Mouse (Mus musculus) hindbrain, embryonic 10.5 days (tissue): ENCODE data around the gene Ccdc57. TPM values are rescaled to one million over a fixed set of nuclear protein-coding genes. Genes with fewer than 3 reads are reported as not detected.

Source experiments
- DNase-seq: peaks from one replicate; pipeline ENCODE4 v3.0.0-alpha.2; 2017; ENCODE audit warnings: low spot score
- H3K27ac ChIP-seq: fragments of 300-500 bp; sonication (generic); 2 replicates; pipeline ENCODE4 v1.5.1; 2016; ENCODE audit warnings: mild to moderate bottlenecking, moderate library complexity
- H3K27me3 ChIP-seq: fragments of 300-500 bp; sonication (generic); 2 replicates; pipeline ENCODE4 v1.6.1; 2016; ENCODE audit warnings: mild to moderate bottlenecking; ENCODE audit not compliant: poor library complexity, insufficient read depth, severe bottlenecking
- H3K36me3 ChIP-seq: fragments of 300-500 bp; sonication (generic); 2 replicates; pipeline ENCODE4 v1.6.1; 2016; ENCODE audit warnings: mild to moderate bottlenecking, moderate library complexity
- H3K4me1 ChIP-seq: fragments of 300-500 bp; sonication (generic); replicated peaks from 2 replicates; pipeline ENCODE4 v1.6.1; 2016; ENCODE audit warnings: mild to moderate bottlenecking
- H3K4me3 ChIP-seq: fragments of 300-500 bp; sonication (generic); 2 replicates; pipeline ENCODE4 v1.5.1; 2016; ENCODE audit warnings: mild to moderate bottlenecking, moderate library complexity
- H3K9me3 ChIP-seq: fragments of 300-500 bp; sonication (generic); 2 replicates; pipeline ENCODE4 v1.6.1; 2016; ENCODE audit warnings: mild to moderate bottlenecking, moderate library complexity
- WGBS: fragments of 180-500 bp; shearing (Covaris S2); methylation state at CpG from one replicate; pipeline ENCODE4 v1.1.7; 2016; 5-methylcytosine and 5-hydroxymethylcytosine counted together
- polyA plus RNA-seq: library from polyadenylated mRNA; unstranded; fragments of >200 nt; fragmentation: Nextera tagmentation; extraction: Ambion mirVana; gene quantifications from 2 replicates; pipeline ENCODE4 v1.2.1, GENCODE M21; 2016

Ccdc57 gene
- polyA plus RNA-seq, 1 experiment from 2014 or later: 6.4 TPM

- no peaks in the 10 kb centered on the region for H3K9me3 ChIP-seq
- H3K27me3 ChIP-seq: no peaks in the 10 kb centered on the region
- WGBS: 93% methylated on average over 13 of the region's 13 CpGs
- peaks cover 100% of the 10 kb centered on the region for H3K36me3 ChIP-seq
- H3K4me3 ChIP-seq: no peak overlapping the region
- H3K4me1 ChIP-seq: peaks cover 31% of the 10 kb centered on the region
- H3K27ac ChIP-seq: no peak overlapping the region
- no peak for DNase-seq
These were observed 29.5 kb upstream of the Ccdc57 start for GRCm38 (mm10) chr11:120962050-120962771.

- no peak for DNase-seq
- peaks cover 31% of the 10 kb centered on the region for H3K4me1 ChIP-seq
- H3K4me3 ChIP-seq: no peak overlapping the region
- H3K27ac ChIP-seq: no peak overlapping the region
- no peaks in the 10 kb centered on the region for H3K9me3 ChIP-seq
- H3K27me3 ChIP-seq: no peaks in the 10 kb centered on the region
- peaks cover 100% of the 10 kb centered on the region for H3K36me3 ChIP-seq
- 89% methylated on average over 7 of the region's 7 CpGs for WGBS
These were observed 28.9 kb upstream of the Ccdc57 start for GRCm38 (mm10) chr11:120961594-120961993.

- peaks cover 22% of the 10 kb centered on the region for H3K4me1 ChIP-seq
- WGBS: 62% methylated on average over 1 of the region's 1 CpGs
- peaks cover 100% of the 10 kb centered on the region for H3K36me3 ChIP-seq
- no peaks in the 10 kb centered on the region for H3K9me3 ChIP-seq
- no peak for DNase-seq
- no peaks in the 10 kb centered on the region for H3K27me3 ChIP-seq
- no peak overlapping the region for H3K4me3 ChIP-seq
- H3K27ac ChIP-seq: no peak overlapping the region
These were observed 27.6 kb upstream of the Ccdc57 start for GRCm38 (mm10) chr11:120960248-120960647.

- DNase-seq: no peak
- Histone ChIP-seq H3K27me3 (no peaks in the 10 kb centered on the region), H3K9me3 (no peaks in the 10 kb centered on the region), H3K4me1 (peaks cover 18% of the 10 kb centered on the region), H3K36me3 (peaks cover 100% of the 10 kb centered on the region), H3K27ac (no peak overlapping the region), H3K4me3 (0 out of 2 replicates have a peak overlapping the region, but pooled peaks have one; percentile 4)
- WGBS: 72% methylated on average over 3 of the region's 3 CpGs
These were observed 26.9 kb upstream of the Ccdc57 start for GRCm38 (mm10) chr11:120959564-120959963.

- Histone ChIP-seq H3K9me3 (no peaks in the 10 kb centered on the region), H3K27ac (no peak overlapping the region), H3K36me3 (peaks cover 100% of the 10 kb centered on the region), H3K4me3 (0 out of 2 replicates have a peak overlapping the region, but pooled peaks have one; percentile 4), H3K4me1 (peaks cover 21% of the 10 kb centered on the region), H3K27me3 (no peaks in the 10 kb centered on the region)
- WGBS: 91% methylated on average over 18 of the region's 18 CpGs
- DNase-seq: no peak
These were observed 26.4 kb upstream of the Ccdc57 start for GRCm38 (mm10) chr11:120959066-120959465.

- WGBS: 79% methylated on average over 15 of the region's 15 CpGs
- Histone ChIP-seq H3K9me3 (no peaks in the 10 kb centered on the region), H3K4me3 (no peak overlapping the region)
These were observed 25.1 kb upstream of the Ccdc57 start for GRCm38 (mm10) chr11:120957731-120958257.

GRCm38 (mm10) chr11:120957052-120957451 lies 24.4 kb upstream of the Ccdc57 start:
- peaks cover 36% of the 10 kb centered on the region for H3K4me1 ChIP-seq
- WGBS: 91% methylated on average over 8 of the region's 8 CpGs
- no peak for DNase-seq
- no peak overlapping the region for H3K4me3 ChIP-seq
- no peaks in the 10 kb centered on the region for H3K27me3 ChIP-seq
- 0 out of 2 replicates have a peak overlapping the region, but pooled peaks have one; percentile 35 for H3K27ac ChIP-seq
- H3K36me3 ChIP-seq: peaks cover 97% of the 10 kb centered on the region
- no peaks in the 10 kb centered on the region for H3K9me3 ChIP-seq

More at GRCm38 (mm10) chr11:120957731-120958257, 25.1 kb upstream of the Ccdc57 start:
- no peak for DNase-seq
- Histone ChIP-seq H3K27me3 (no peaks in the 10 kb centered on the region), H3K4me1 (peaks cover 29% of the 10 kb centered on the region), H3K27ac (no peak overlapping the region), H3K36me3 (peaks cover 97% of the 10 kb centered on the region)

- Histone ChIP-seq H3K27me3 (no peaks in the 10 kb centered on the region), H3K4me1 (peaks cover 49% of the 10 kb centered on the region), H3K4me3 (no peak overlapping the region), H3K27ac (no peak overlapping the region), H3K9me3 (no peaks in the 10 kb centered on the region), H3K36me3 (peaks cover 87% of the 10 kb centered on the region)
- no peak for DNase-seq
- 96% methylated on average over 8 of the region's 8 CpGs for WGBS
These were observed 23.0 kb upstream of the Ccdc57 start for GRCm38 (mm10) chr11:120955701-120956100.

GRCm38 (mm10) chr11:120954936-120955335 lies 22.3 kb upstream of the Ccdc57 start:
- Histone ChIP-seq H3K4me3 (no peak overlapping the region), H3K27me3 (no peaks in the 10 kb centered on the region), H3K36me3 (peaks cover 79% of the 10 kb centered on the region), H3K9me3 (no peaks in the 10 kb centered on the region), H3K27ac (no peak overlapping the region), H3K4me1 (peaks cover 57% of the 10 kb centered on the region)
- 86% methylated on average over 5 of the region's 5 CpGs for WGBS
- DNase-seq: no peak

- H3K36me3 ChIP-seq: peaks cover 50% of the 10 kb centered on the region
- peaks cover 67% of the 10 kb centered on the region for H3K4me1 ChIP-seq
- H3K27me3 ChIP-seq: no peaks in the 10 kb centered on the region
- DNase-seq: no peak
- peak overlapping the region; percentile 93 for H3K27ac ChIP-seq
- no peaks in the 10 kb centered on the region for H3K9me3 ChIP-seq
- 76% methylated on average over 9 of the region's 9 CpGs for WGBS
- H3K4me3 ChIP-seq: peak overlapping the region; percentile 73
These were observed 19.4 kb upstream of the Ccdc57 start for GRCm38 (mm10) chr11:120951731-120952730.

GRCm38 (mm10) chr11:120951237-120951636 lies 18.6 kb upstream of the Ccdc57 start:
- H3K27me3 ChIP-seq: no peaks in the 10 kb centered on the region
- no peaks in the 10 kb centered on the region for H3K9me3 ChIP-seq
- peak overlapping the region; percentile 73 for H3K4me3 ChIP-seq
- no peak for DNase-seq
- peaks cover 67% of the 10 kb centered on the region for H3K4me1 ChIP-seq
- 29% methylated on average over 8 of the region's 8 CpGs for WGBS
- H3K36me3 ChIP-seq: peaks cover 42% of the 10 kb centered on the region
- peak overlapping the region; percentile 93 for H3K27ac ChIP-seq

- WGBS: under 1% methylated on average over 39 of the region's 39 CpGs
- Histone ChIP-seq H3K9me3 (no peaks in the 10 kb centered on the region), H3K4me1 (peaks cover 67% of the 10 kb centered on the region), H3K4me3 (peak overlapping the region; percentile 73), H3K36me3 (peaks cover 35% of the 10 kb centered on the region), H3K27ac (peak overlapping the region; percentile 93), H3K27me3 (no peaks in the 10 kb centered on the region)
- DNase-seq: peak; percentile 97
These were observed 17.9 kb upstream of the Ccdc57 start for GRCm38 (mm10) chr11:120950281-120951202.
